Mouse (Mus musculus): ENCODE measurements at regions not wholly inside any gene's neighbourhood (a gene's known extent, or its start where the extent isn't known, plus 50 kb on each side); places are given as distances from the start of the nearest gene placed in this dataset.
A peak's percentile ranks its signal among the peaks of the same experiment; 100 is the strongest.

DNA sequence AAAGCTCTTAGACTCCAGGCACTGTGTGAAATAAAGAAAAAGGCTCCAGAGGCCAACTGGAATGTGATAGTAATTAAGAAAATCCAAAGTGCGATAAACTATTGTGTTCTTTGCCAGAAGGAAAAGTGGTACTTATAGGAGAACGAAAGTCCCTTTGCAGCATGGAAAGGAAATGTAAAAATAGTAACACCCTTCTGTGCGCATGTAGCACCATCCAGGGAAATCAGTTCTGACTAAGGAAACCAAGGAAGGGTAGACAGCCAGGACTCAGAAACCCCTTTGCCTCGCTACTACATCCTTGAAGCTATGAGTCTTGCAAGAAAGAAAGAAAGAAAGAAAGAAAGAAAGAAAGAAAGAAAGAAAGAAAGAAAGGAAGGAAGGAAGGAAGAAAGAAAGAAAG, 67.3 kb upstream of the Tiparp start:
- no peaks in the 10 kb centered on the region for H3K4me1 ChIP-seq (ENCODE audit: insufficient read depth)
- H3K4me3 ChIP-seq (ENCODE audit: low read depth, low read length), result no peak overlapping the region
- DNase-seq (no peak), ATAC-seq (ENCODE audit: insufficient read depth) (no peak)
- H3K27me3 ChIP-seq (ENCODE audit: insufficient read depth, low read length), result no peaks in the 10 kb centered on the region
- H3K9ac ChIP-seq, result no peak overlapping the region
- no peaks in the 10 kb centered on the region for H3K36me3 ChIP-seq (ENCODE audit: insufficient read depth)
- H3K27ac ChIP-seq (ENCODE audit: low read depth), result no peak overlapping the region
- no peak overlapping the region for H3K4me2 ChIP-seq
- H3K9me3 ChIP-seq (ENCODE audit: low read depth, low read length), result no peaks in the 10 kb centered on the region
- WGBS, result 68% methylated on average over 4 of the region's 4 CpGs
- TF ChIP-seq CTCF (IDR thresholded peaks at IDR 0.05; ENCODE audit: low read depth), result no peak

DNA sequence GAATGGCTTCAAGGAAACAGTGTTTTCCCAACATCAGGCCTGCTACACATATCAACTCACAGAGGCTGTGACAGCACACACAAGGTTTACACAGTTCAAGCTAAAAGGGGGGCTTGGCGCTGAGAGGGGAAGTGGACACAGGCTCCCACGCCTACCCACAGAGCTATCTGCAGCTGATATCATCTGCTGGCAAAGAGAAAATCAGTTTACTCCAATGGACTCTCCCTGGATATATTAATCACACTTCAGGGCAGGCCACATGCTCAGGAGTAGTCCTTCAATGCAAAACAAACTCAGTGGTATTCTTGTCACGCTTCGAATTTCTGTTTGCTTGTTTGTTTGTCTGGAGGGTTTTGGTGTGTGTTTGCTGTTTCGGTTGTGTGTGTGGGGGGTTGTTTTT, 67.3 kb upstream of the Ssr3 start:
- WGBS, result 47% methylated on average over 5 of the region's 5 CpGs
- Histone ChIP-seq H3K9me3 (ENCODE audit: low read depth, low read length) (no peaks in the 10 kb centered on the region), H3K4me2 (no peak overlapping the region), H3K4me1 (ENCODE audit: insufficient read depth) (0 out of 2 replicates have a peak, but pooled peaks cover 3% of the 10 kb centered on the region), H3K4me3 (ENCODE audit: low read depth, low read length) (no peak overlapping the region), H3K9ac (no peak overlapping the region), H3K27ac (ENCODE audit: low read depth) (no peak overlapping the region), H3K36me3 (ENCODE audit: insufficient read depth) (no peaks in the 10 kb centered on the region), H3K27me3 (ENCODE audit: insufficient read depth, low read length) (no peaks in the 10 kb centered on the region)
- TF ChIP-seq CTCF (IDR thresholded peaks at IDR 0.05; ENCODE audit: low read depth), result no peak
- ATAC-seq (ENCODE audit: insufficient read depth) (no peak), DNase-seq (no peak)

DNA sequence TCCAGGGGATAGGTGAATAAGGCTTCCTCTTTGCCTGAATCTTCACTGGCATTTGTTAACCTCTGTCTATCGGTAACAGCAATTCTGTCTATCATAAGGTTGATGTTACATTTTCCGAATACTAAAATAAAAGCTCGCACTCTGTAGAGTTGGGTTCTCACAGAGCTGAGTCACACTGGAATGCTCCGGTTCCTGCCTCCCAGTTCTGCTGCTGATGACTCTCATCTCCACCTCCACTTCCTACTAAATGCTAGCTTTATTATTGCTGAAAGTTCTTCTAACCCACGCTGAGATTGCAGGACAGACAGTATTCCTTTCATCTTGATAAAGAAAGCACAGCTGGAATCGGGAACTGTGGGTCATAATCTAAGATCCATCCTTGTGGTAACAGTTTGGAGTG, 65.5 kb upstream of the Ssr3 start:
- Histone ChIP-seq H3K4me2 (no peak overlapping the region), H3K4me1 (ENCODE audit: insufficient read depth) (0 out of 2 replicates have a peak, but pooled peaks cover 3% of the 10 kb centered on the region), H3K4me3 (ENCODE audit: low read depth, low read length) (no peak overlapping the region), H3K27ac (ENCODE audit: low read depth) (no peak overlapping the region), H3K36me3 (ENCODE audit: insufficient read depth) (no peaks in the 10 kb centered on the region), H3K9ac (no peak overlapping the region), H3K9me3 (ENCODE audit: low read depth, low read length) (no peaks in the 10 kb centered on the region), H3K27me3 (ENCODE audit: insufficient read depth, low read length) (no peaks in the 10 kb centered on the region)
- ATAC-seq (ENCODE audit: insufficient read depth), result no peak
- 60% methylated on average over 6 of the region's 6 CpGs for WGBS
- DNase-seq, result no peak
- TF ChIP-seq CTCF (IDR thresholded peaks at IDR 0.05; ENCODE audit: low read depth), result no peak

DNA sequence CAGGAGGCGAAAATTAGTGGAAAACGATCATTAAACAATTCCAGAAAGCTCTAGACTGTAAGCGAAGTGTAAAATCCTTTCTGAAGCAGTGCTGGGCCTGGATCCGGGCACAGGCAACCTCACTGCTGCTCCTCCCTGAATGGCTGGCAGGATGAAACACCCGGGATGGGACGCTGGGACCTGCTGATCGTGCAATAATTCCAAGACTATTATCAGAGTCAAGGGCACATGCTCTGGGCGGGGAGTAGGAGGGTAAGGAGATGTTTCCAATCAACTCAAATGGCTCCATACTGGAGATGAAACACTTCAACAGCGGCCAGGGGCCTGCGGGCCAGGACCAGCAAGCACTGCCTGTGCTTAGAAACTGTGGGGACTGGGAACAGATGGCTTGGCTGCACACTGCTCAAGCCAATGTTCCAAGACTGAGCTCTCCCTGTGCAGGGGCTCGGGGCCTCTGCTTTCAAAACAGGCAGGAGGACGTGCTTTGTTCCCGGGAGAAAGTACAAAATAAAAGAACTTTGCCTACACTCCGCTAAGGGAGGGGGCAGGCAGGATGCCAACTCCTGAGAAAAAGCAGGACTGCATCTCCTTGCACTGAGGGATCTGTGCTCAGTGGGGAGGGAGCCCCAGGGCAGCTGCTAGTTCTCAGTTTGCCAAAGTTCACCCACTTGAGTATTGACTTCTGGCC, 63.3 kb upstream of the Ssr3 start:
- 42% methylated on average over 14 of the region's 14 CpGs for WGBS
- H3K4me2 ChIP-seq, result peak overlapping the region; percentile 11; the same call in 1 of the 2 replicates

DNA sequence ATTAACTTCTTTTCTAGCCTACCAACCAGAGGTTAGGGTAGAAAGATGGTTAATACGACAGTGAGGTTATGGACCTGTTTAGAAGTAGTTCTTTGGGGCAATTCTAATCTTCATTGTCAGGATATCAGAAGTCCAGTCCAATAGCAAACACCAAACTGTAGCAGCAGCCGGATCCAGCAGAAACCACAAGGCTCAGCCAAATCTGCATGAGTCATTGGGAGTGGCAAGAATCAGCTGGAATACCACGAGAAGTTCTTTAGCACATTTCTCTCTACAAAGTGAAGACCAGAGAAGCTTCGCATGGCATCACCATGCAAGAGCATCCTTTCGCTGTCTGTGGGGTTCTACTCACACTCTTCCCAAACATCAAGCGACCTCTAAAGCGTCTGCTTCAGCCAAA, 61.9 kb upstream of the Ssr3 start:
- no peaks in the 10 kb centered on the region for H3K9me3 ChIP-seq (ENCODE audit: low read depth, low read length)
- no peaks in the 10 kb centered on the region for H3K27me3 ChIP-seq (ENCODE audit: insufficient read depth, low read length)
- 87% methylated on average over 7 of the region's 7 CpGs for WGBS
- no peak overlapping the region for H3K4me3 ChIP-seq (ENCODE audit: low read depth, low read length)
- H3K9ac ChIP-seq, result no peak overlapping the region
- H3K27ac ChIP-seq (ENCODE audit: low read depth), result no peak overlapping the region
- H3K36me3 ChIP-seq (ENCODE audit: insufficient read depth), result no peaks in the 10 kb centered on the region
- DNase-seq (no peak), ATAC-seq (ENCODE audit: insufficient read depth) (no peak)
- no peak for TF ChIP-seq CTCF (IDR thresholded peaks at IDR 0.05; ENCODE audit: low read depth)
- 0 out of 2 replicates have a peak, but pooled peaks cover 3% of the 10 kb centered on the region for H3K4me1 ChIP-seq (ENCODE audit: insufficient read depth)
- no peak overlapping the region for H3K4me2 ChIP-seq

More for the DNA sequence above, 63.3 kb upstream of the Ssr3 start:
- Histone ChIP-seq H3K9ac (no peak overlapping the region; the same call in 1 of the 2 replicates), H3K36me3 (ENCODE audit: insufficient read depth) (no peaks in the 10 kb centered on the region), H3K27me3 (ENCODE audit: insufficient read depth, low read length) (no peaks in the 10 kb centered on the region), H3K9me3 (ENCODE audit: low read depth, low read length) (no peaks in the 10 kb centered on the region), H3K27ac (ENCODE audit: low read depth) (peak overlapping the region; percentile 84), H3K4me3 (ENCODE audit: low read depth, low read length) (no peak overlapping the region), H3K4me1 (ENCODE audit: insufficient read depth) (0 out of 2 replicates have a peak, but pooled peaks cover 3% of the 10 kb centered on the region)
- TF ChIP-seq CTCF (IDR thresholded peaks at IDR 0.05; ENCODE audit: low read depth), result no peak
- peak; percentile 88 for ATAC-seq (ENCODE audit: insufficient read depth)
- DNase-seq, result peak; percentile 84

DNA sequence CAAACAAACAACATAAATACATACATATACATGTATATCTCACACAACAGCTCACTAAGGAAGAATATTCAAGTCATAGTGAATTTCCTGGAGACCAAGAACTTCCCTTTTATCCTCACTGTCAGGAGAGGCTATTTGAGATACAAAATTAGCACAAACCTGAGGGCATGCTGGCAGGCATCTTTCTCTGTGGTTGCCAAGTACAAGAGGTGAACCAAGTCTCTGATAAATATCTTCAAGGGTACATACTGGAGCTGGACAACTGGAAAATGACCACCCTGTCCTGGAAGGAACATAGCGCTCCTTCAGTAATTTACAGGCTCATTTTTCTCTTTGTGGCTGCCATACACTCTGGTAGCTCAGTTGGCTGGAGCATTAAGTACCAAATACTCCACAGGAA, 56.8 kb upstream of the Ssr3 start:
- H3K9ac ChIP-seq, result no peak overlapping the region
- ATAC-seq (ENCODE audit: insufficient read depth) (no peak), DNase-seq (no peak)
- H3K4me3 ChIP-seq (ENCODE audit: low read depth, low read length), result no peak overlapping the region
- no peak for TF ChIP-seq CTCF (IDR thresholded peaks at IDR 0.05; ENCODE audit: low read depth)
- no peak overlapping the region for H3K4me2 ChIP-seq
- 90% methylated on average over 1 of the region's 1 CpGs for WGBS
- H3K27ac ChIP-seq (ENCODE audit: low read depth), result no peak overlapping the region
- no peaks in the 10 kb centered on the region for H3K9me3 ChIP-seq (ENCODE audit: low read depth, low read length)
- no peaks in the 10 kb centered on the region for H3K27me3 ChIP-seq (ENCODE audit: insufficient read depth, low read length)
- no peaks in the 10 kb centered on the region for H3K4me1 ChIP-seq (ENCODE audit: insufficient read depth)
- no peaks in the 10 kb centered on the region for H3K36me3 ChIP-seq (ENCODE audit: insufficient read depth)

DNA sequence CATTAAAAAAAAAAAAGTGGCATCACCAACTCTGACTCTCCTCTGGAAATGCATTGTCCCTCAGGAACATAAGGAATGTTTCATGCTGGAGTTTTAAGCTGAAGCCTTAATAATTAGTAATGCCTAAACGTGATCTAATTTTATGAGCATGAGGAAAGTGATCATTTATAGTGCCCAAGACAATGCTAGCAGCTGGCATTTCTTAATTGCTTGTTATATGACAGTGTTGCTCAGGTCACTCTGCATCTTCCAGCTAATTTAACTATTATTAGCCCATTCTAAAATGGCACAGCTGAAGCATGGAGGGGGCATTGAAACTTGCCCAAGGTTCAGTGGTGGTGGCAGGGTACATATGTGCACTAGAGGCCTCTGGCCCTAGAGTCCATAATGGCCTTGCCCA, 51.3 kb upstream of the Ssr3 start:
- no peak for TF ChIP-seq CTCF (IDR thresholded peaks at IDR 0.05; ENCODE audit: low read depth)
- H3K27me3 ChIP-seq (ENCODE audit: insufficient read depth, low read length), result no peaks in the 10 kb centered on the region
- no peaks in the 10 kb centered on the region for H3K36me3 ChIP-seq (ENCODE audit: insufficient read depth)
- WGBS, result 74% methylated on average over 1 of the region's 1 CpGs
- H3K9ac ChIP-seq, result no peak overlapping the region
- no peak overlapping the region for H3K4me2 ChIP-seq
- no peak overlapping the region for H3K4me3 ChIP-seq (ENCODE audit: low read depth, low read length)
- no peak overlapping the region for H3K27ac ChIP-seq (ENCODE audit: low read depth)
- ATAC-seq (ENCODE audit: insufficient read depth), result no peak
- no peaks in the 10 kb centered on the region for H3K9me3 ChIP-seq (ENCODE audit: low read depth, low read length)
- no peak for DNase-seq
- no peaks in the 10 kb centered on the region for H3K4me1 ChIP-seq (ENCODE audit: insufficient read depth)
